Mouse (Mus musculus): ENCODE measurements around the gene Ric8a. TPM values are rescaled to one million over a fixed set of nuclear protein-coding genes. Genes with fewer than 3 reads are reported as not detected.
"Not testable (repeated sequence)": the region's sequence is repeated elsewhere in the genome, so short reads cannot be mapped to it uniquely, and the experiment has no call there.

Ric8a gene
- total RNA-seq, 4 experiments from 2014 or later = 60.1 to 70.0 (median 64.9) TPM

DNA sequence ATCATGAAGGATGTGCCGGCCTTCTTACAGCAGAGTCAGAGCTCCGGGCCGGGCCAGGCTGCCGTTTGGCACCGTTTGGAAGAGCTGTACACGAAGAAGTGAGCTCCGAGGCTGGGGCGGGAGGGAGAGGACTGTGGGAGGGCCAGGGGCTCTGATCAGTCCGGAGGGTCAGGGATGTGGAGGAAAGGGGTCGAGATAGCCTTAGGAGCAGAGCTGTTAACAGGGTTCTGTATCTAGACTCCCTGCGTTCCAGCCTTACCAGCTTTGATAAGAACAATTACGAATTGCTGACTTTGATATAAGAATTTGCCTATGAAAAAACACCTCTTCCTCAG is 25.7 kb downstream of the Ric8a start:
- DNase-seq (ENCODE audit: low spot score in 2 of 2) = no peak

DNA sequence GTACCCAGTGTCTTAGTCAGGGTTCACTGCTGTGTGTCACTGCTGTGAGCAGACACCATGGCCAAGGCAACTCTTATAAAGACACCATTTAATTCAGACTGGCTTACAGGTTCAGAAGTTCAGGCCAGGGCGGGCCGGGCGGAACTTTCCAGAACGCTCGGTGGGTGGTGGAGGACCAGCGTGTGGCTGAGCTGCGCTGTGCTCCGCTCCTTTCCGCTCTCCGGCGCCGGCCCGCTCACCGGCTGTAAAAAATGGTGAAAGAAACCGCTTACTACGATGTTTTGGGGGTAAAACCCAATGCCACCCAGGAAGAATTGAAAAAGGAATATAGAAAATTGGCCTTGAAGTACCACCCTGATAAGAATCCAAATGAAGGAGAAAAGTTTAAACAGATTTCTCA is 33.9 kb downstream of the Ric8a start:
- not testable (repeated sequence) for DNase-seq (ENCODE audit: low spot score in 2 of 2)

DNA sequence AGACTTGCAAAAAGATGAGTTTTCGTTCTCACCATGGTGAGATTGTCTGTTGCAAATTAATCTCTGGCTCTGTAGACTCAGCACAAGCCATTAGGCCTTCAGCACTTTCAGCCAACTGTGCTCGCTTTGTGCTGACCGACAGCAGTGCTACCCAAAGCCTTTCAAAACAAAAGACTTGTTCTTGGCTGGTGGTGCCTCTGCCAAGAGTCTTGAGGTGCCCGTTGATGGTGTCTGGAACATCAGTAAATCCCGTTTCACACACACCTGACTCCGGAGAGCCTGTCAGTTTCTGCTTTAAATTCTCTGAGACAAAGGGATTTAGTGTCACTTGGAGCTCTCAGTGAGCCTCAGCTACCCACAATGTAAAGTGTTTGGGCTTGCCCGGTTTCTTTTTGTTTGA is 37.3 kb downstream of the Ric8a start:
- DNase-seq (ENCODE audit: low spot score in 2 of 2) = no peak

DNA sequence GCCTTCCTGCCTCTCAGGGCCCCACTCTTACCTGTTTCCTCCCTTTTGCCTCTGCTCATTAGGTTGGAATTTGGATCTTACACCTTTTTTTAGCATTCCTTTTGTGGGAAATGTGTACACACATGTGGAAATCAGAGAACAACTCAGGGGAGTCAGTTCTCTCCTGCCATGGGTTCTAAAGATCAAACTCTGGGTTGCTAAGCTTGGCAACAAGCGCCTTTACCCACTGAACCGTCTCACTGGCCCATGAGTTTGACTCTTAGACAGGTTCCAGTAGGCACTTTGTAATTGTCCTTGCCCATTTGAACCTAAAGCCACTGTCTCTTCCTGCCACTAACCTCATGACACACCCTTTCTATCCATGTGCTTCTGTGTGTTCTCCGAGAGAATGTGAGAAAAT is 37.9 kb downstream of the Ric8a start:
- DNase-seq (ENCODE audit: low spot score in 2 of 2) = no peak

DNA sequence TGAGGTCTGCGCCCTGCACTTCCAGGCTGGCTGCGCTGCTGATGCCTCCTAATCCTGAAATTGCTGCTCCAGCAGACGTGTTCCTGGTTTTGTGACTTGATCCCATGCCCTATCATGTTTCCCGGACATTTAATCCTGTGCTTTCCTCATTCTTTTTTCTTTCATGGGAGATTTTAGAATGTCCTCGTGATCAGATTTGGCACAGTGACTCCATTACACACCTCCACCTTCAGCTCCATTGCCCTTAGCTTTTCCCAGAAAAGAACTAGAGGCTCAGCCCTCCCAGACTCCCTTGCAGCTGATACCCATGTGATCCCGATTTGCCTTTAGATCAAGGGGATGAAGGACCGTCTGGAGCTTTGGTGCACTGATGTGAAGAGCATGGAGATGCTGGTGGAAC is 41.1 kb downstream of the Ric8a start:
- no peak for DNase-seq (ENCODE audit: low spot score in 2 of 2)

DNA sequence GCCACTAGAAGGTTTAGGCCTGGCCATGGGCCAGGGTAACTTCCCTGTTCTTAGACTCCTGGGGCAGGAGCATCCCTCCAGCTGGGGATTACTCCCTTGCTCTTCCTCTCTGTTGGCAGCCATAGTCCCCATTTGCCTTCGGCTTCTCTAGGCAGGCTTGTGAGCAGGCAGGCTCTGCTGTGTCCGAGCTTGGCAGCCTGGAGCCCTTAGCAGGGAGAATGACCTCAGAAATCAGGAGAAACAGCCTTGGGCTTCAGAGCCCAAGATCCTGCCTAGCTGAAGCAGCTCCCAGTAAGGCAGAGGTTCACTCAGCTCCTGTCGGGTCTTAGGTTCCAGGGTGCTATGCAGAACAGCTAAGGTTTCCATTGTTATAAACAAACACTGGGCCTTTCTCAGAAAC is 42.4 kb downstream of the Ric8a start:
- DNase-seq (ENCODE audit: low spot score in 2 of 2) = no peak

DNA sequence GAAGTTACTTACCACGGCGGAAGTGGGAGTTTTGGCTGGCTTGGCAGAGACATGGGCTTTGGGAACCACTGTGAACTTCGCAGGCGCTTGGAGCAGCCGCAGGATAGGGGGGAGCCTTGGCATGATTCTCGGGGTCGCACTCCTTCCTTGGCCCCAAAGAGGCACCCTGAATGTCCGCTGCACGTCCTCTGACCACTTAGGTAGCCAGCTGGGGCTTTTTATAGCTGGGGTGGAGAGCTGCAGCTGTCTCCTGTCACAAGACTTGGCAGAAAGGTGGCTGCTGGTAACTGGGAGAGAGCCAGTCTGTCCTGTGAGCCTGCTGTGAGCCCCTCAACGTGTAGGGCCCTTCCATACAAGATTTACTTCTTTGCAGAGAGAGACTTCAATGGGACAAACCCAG is 43.5 kb downstream of the Ric8a start, which contains the start of gene Cox8b:
TSS of gene Cox8b (minus strand) at position 227 of the 400 bp plus-strand sequence.
- DNase-seq (ENCODE audit: low spot score in 2 of 2) = no peak

DNA sequence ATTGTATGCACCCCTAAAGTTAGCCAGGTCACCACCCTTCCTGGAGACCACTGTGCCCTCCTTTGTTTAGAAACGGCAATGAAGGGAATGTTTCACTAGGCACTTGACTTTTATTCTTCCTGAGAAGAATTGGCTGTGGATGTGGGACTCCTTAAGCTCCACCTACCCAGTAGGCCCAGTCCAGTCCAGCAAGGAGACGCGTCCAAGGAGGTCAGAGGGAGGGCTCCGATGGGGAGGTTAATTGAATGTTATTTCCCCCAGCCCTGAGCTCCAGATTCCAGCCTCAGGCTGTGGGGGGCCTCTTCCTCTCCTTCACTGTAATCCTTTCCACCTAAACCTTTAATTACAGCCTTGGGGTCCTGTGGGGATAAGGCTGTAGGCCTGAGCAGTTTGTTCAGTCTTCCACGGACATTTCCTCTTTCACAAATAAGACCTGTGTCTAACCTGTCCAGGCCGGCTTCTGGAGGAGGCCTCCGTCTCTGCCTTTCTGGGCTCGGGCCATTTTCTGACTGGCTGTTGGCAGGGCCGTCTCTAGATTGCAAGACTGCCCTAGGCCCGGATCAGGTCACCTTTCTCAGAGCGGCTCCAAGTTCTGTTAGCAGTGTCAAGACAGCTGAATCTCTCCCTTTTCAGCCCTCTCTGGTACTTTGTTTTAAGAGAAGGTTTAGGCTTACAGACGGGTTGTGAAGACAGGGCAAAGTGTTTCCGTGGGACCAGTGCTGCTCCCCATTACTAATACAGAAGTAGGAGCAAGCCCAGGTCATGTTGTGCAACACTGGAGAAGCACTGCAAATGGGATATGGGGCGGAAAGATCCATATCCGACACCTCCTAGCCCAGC is 45.5 kb downstream of the Ric8a start:
- DNase-seq (ENCODE audit: low spot score in 2 of 2) = no peak

DNA sequence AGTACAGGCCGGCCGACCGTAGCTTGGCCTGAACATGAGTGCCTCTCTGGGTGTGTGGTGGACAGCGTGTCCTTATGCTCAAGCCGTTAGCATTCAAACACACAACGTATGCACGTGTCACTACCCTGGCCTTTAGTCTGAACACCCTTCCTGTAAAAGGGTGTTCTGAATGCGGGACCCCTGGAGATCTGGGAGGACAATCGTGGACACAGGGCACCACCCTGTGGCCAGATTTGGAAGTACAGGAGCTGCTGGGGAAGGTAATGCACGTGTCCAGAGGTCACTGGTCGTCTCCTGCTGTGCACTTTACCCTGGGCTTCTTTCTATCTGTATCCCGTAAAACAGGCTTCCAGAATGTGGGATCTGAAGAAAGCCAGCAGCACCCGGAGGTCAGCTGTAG is 46.5 kb downstream of the Ric8a start:
- peak in 1 of 2 experiments; percentile 81 for DNase-seq (ENCODE audit: low spot score in 2 of 2)

DNA sequence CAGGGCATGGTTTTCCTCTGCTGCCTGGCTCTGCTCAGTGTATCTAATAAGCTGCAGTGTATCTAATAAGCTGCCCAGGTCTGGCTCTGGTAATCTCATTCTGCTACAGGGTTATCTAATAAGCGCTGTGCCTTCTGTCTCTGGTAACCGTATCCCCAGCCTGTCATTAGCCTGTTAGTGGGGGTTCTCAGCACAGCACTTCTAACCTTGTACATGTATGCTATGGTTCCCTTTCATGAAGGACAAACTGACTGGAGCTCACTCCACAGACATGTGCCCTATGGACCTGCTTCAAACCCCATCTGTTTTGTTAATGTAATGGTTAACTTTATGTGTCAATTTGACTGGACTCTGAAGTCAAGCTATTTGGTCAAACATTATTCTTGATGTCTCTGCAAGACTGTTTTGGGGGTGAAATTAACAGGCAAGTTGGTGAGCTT is 48.9 kb downstream of the Ric8a start:
- DNase-seq (ENCODE audit: low spot score in 2 of 2) = no peak

DNA sequence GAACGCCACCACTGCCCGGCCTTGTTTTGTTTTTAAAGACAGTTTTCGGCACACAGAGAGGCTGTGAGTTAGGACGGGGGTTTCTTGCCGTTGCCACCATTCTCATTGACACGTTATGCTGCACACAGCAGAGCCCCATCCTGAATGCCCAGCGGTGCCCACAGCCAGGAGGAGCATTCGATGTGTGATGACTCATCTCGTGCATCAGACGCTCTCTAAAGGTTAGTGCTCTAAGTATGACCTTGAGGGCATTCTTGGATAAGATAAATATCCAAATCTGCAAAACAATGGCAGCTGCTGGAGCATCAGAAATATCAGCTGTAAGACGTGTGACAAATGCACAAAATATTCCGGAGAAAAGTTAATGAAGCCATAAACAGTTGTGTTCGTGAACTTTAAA is 50.4 kb downstream of the Ric8a start:
- no peak for DNase-seq (ENCODE audit: low spot score in 2 of 2)

DNA sequence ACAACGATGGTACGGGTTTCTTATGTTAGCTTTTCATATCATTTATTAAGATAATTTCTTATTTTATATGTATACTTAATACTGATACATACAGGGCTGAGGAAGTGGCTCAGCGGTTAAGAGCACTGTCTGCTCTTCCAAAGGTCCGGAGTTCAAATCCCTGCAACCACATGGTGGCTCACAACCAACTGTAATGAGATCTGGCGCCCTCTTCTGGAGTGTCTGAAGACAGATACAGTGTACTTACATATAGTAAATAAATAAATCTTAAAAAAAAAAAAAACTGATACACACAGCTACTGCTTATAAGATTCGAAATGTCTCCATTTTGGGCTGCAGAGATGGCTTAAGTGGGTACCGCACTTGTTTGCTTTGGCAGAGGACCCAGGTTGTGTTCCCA is 50.9 kb downstream of the Ric8a start:
- DNase-seq (ENCODE audit: low spot score in 2 of 2) = no peak

DNA sequence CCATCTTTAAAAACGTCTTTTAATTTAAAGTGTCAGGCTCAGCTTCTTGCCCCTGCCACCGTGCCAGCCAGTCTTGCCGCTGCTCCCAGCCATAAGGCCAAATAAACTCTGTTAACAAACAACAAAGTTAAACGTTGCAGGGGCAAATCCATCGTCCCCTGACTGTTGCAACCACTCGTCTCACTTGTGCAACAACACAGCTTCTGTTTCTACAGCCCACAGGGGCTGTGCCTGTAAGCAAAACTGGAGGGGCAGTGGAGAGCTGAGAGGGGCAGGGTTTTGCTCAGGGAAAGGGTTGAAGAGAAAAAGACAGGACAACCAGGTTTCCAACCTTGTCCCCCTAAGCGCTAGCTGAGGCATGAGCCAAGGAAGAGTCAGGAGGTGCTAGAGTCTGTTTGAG is 51.4 kb downstream of the Ric8a start:
- DNase-seq (ENCODE audit: low spot score in 2 of 2) = no peak

DNA sequence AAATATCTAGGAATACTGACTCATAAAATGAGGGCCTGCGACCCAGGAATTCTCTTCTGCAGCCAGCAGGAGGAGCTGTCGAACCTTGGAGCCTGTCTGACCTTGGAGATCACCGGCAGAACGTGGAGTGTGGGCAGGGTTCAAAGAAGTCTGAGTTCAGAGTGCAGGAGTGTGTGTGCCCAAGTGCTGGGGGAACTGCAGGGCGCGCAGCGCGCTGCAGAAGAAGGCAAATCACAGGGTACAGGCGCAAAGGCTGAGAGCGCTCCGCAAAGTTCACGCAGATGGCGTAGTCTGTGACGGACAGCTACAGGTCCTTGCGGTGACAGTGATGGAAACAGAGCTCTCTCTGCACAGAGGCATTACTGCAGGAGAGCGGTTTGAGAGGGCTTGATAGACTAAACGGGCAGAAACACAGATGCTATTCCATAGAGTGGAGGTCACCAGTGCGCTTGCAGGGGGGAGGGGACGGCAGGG is 51.9 kb downstream of the Ric8a start:
- DNase-seq (ENCODE audit: low spot score in 2 of 2) = peak in 1 of 2 experiments; percentile 63

DNA sequence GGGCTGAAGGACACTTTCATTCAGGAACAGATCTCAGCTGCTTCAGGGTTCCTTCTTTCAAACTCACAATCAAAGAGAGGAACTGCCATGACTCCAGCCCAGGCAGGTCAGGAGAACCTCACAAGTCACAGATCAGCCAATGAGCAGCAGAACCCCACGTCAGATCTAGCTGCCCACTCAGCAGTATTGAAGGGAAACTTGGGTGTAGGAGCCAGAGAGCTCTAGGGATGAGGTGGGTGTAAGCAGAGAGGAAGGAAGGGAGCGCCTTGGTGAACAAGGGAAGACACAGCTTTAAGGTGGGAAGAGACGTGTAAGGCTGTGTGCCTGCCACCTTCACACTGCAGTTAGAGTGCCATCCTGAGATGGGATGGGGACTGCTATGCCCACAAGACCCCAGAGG is 55.5 kb downstream of the Ric8a start:
- peak; percentile 20 to 32 for DNase-seq (ENCODE audit: low spot score in 2 of 2)

DNA sequence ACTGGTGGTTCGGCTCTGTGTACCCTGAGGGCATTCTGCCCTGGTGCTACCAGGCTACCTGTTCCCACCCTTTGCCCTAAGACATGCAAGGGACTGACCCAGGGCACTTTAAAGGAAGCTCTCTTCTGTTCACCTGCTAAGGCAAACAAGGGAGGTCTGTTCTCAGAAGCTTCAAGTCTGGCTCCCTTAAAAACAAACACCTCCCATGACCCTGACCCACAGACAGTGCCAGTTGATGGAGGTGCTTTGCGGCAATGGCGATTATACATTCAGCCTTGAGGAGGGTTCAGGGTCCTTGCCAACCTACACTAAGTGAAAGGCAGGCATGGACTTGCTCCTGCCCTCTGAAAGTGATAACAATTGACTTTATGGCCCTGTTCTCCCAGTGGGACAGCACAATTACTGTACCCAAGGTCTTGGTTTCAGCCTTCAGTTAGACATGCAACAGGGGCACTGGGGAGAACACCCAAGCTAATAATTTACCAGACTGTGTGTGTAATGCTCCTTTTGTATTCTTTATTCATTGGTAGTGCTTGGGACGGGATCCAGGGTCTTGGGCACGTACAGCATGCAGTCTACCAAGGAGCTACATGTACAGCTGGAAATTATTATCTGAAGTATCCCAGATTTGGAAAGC is 56.2 kb downstream of the Ric8a start:
- DNase-seq (ENCODE audit: low spot score in 2 of 2) = no peak

Other genes starting within 250 kb of the Ric8a start
- not detected for gene Olfr61, start 228.0 kb upstream of the Ric8a start, total RNA-seq (2022)
- gene Olfr53, start 210.5 kb upstream of the Ric8a start, total RNA-seq (2022) = not detected
- under 1 TPM; 0.04 to 0.09 (median 0.07) TPM for gene Olfr539, start 197.0 kb upstream of the Ric8a start, total RNA-seq (2022)
- not detected for gene Olfr45, start 175.0 kb upstream of the Ric8a start, total RNA-seq (2022)
- gene Olfr541, start 159.7 kb upstream of the Ric8a start, total RNA-seq (2022) = not detected
- gene Cyp2e1, start 93.2 kb upstream of the Ric8a start, total RNA-seq (2022) = under 1 TPM in 1 of 4 experiments, not detected in 3; 0.36 TPM
- under 1 TPM in 3 of 4 experiments, not detected in 1; 0.40 to 0.91 (median 0.46) TPM for gene Syce1, start 69.1 kb upstream of the Ric8a start, total RNA-seq (2022)
- gene Zfp941, start 34.8 kb upstream of the Ric8a start, total RNA-seq (2022) = 10 to 100 TPM; 29.5 to 33.1 (median 29.7) TPM
- 10 to 100 TPM in 1 of 4 experiments, 1 to 10 TPM in 3; 6.2 to 13.1 (median 8.4) TPM for gene Urah, start 21.9 kb upstream of the Ric8a start, total RNA-seq (2022)
- not detected for gene Scgb1c1, start 11.4 kb upstream of the Ric8a start, total RNA-seq (2022)
- under 1 TPM in 1 of 4 experiments, not detected in 3; 0.36 TPM for gene Odf3, start 9.2 kb upstream of the Ric8a start, total RNA-seq (2022)
- 1 to 10 TPM; 1.0 to 2.9 (median 2.5) TPM for gene Gm45785, start 626 bp upstream of the Ric8a start, total RNA-seq (2022)
- 10 to 100 TPM; 20.7 to 26.7 (median 23.2) TPM for gene Bet1l, start 620 bp downstream of the Ric8a start, total RNA-seq (2022)
- 100 to 1,000 TPM; 105 to 117 (median 109) TPM for gene Psmd13, start 25.0 kb downstream of the Ric8a start, total RNA-seq (2022)
- 10 to 100 TPM; 62.4 to 79.7 (median 73.7) TPM for gene Sirt3, start 25.4 kb downstream of the Ric8a start, total RNA-seq (2022)
- 1 to 10 TPM; 1.7 to 3.9 (median 2.9) TPM for gene Cox8b, start 43.5 kb downstream of the Ric8a start, total RNA-seq (2022)
- gene Nlrp6, start 63.9 kb downstream of the Ric8a start, total RNA-seq (2022) = 1 to 10 TPM in 1 of 4 experiments, under 1 TPM in 3; 0.54 to 1.1 (median 0.92) TPM
- 1 to 10 TPM; 3.9 to 4.7 (median 4.3) TPM for gene Pgghg, start 84.4 kb downstream of the Ric8a start, total RNA-seq (2022)
- under 1 TPM in 1 of 4 experiments, not detected in 3; 0.51 TPM for gene Ifitm5, start 93.3 kb downstream of the Ric8a start, total RNA-seq (2022)
- not detected for gene Gm45717, start 99.0 kb downstream of the Ric8a start, total RNA-seq (2022)
- gene Ifitm2, start 99.0 kb downstream of the Ric8a start, total RNA-seq (2022) = 10 to 100 TPM; 13.5 to 19.6 (median 16.7) TPM
- 1 to 10 TPM; 3.6 to 7.4 (median 5.0) TPM for gene Ifitm1, start 110.3 kb downstream of the Ric8a start, total RNA-seq (2022)
- gene Ifitm3, start 153.8 kb downstream of the Ric8a start, total RNA-seq (2022) = 10 to 100 TPM; 12.2 to 26.6 (median 17.7) TPM
- gene Ifitm6, start 161.0 kb downstream of the Ric8a start, total RNA-seq (2022) = under 1 TPM in 2 of 4 experiments, not detected in 2; 0.87 to 0.88 TPM
- gene Gm17387, start 172.2 kb downstream of the Ric8a start, total RNA-seq (2022) = not detected
- gene B4galnt4, start 204.1 kb downstream of the Ric8a start, total RNA-seq (2022) = 10 to 100 TPM; 64.5 to 81.0 (median 79.2) TPM
- under 1 TPM in 1 of 4 experiments, not detected in 3; 0.57 TPM for gene Pkp3, start 221.3 kb downstream of the Ric8a start, total RNA-seq (2022)
- 1 to 10 TPM; 2.3 to 2.6 (median 2.5) TPM for gene Sigirr, start 243.6 kb downstream of the Ric8a start, total RNA-seq (2022)

Data from left cerebral cortex, adult 8-10 months (tissue).